Mouse (Mus musculus) megakaryocyte-erythroid progenitor cell, adult 5 weeks (primary cell): ENCODE measurements around the gene Gm10639. TPM values are rescaled to one million over a fixed set of nuclear protein-coding genes. Genes with fewer than 3 reads are reported as not detected.

ENCODE experiments used
- polyA plus RNA-seq: library from polyadenylated mRNA; stranded (reverse); fragments of >175 nt; gene quantifications from 2 replicates; pipeline ENCODE4 v1.2.3, GENCODE M21; 2012

Gm10639 gene
- polyA plus RNA-seq: not detected in 2 replicates

DNA sequence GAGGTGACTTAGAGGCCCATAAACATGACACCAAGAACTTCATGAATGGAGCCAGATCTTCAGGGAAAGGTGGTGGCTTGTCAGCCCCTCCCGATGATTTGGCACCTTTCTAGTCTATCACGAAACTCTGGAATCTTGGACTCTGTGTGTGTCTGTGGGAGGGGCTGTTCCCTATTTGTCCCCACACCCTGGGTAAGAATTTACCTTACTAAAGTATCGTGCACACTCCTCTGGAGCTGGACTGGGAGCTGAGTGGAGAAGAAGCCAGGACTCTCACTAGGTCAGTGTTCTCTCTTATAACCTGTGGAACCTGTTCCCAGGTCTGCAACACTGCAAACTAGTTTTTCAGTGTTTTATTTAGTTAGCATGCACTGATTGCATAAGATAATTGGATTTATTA lies at the start of gene Gm10639:
TSS of gene Gm10639 (plus strand) at position 201 of the 400 bp plus-strand sequence.

DNA sequence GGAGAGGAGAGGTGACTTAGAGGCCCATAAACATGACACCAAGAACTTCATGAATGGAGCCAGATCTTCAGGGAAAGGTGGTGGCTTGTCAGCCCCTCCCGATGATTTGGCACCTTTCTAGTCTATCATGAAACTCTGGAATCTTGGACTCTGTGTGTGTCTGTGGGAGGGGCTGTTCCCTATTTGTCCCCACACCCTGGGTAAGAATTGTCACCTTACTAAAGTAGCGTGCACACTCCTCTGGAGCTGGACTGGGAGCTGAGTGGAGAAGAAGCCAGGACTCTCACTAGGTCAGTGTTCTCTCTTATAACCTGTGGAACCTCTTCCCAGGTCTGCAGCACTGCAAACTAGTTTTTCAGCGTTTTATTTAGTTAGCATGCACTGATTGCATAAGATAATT lies 32.8 kb upstream of the Gm10639 start, which contains the start of gene Gm3776:
TSS of gene Gm3776 (plus strand) at position 216 of the 400 bp plus-strand sequence.

DNA sequence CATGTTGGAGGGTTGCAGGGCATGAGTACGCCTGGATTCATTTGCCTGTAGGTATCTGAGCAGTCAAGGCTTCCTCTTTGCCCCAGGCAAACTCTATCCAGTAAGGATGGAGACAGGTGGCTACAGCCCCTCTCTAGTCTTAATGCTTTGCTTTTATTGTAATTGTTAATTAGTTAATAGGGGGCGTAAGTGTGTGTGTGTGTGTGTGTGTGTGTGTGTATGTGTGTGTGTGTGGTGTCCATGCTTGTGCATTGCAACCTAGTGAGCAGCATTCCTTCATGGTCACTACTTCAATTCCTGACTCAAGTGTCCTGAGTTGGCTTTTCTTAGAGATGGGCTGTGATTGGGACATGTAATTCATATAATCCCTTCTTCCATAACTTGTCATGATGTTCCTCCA lies 25.0 kb downstream of the Gm10639 start, which contains the start of gene Omt2a:
TSS of gene Omt2a (minus strand) at position 101 of the 400 bp plus-strand sequence.

DNA sequence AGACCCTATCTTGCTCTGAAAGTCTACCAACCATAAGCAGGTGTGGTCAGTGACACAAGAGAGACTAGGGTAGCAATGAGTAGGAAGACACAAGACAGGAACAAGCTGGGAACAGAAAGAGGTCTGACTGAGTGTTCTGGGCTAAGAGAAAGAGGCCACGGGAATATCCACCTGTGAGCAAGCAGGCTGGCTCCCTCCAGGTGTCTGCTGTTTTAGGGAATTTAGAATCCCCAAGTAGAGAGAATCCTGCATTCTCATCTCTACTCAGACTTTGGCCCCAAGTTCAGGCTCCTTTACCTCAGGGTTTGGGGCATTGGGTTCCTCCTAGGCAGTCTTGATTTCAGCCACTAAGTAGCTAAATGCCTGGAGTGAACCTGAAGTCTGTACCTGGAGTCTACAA lies 37.6 kb downstream of the Gm10639 start, which contains the start of gene Omt2b:
TSS of gene Omt2b (plus strand) at position 301 of the 400 bp plus-strand sequence.

Other genes starting within 250 kb of the Gm10639 start
- gene Gcm1, start 238.0 kb upstream of the Gm10639 start, polyA plus RNA-seq: not detected in 2 replicates
- 33.3 and 42.6 TPM in 2 replicates for gene Fbxo9, start 180.9 kb upstream of the Gm10639 start, polyA plus RNA-seq
- gene Ick, start 180.7 kb upstream of the Gm10639 start, polyA plus RNA-seq: 15.1 and 17.6 TPM in 2 replicates
- gene Gsta4, start 107.1 kb upstream of the Gm10639 start, polyA plus RNA-seq: 0.21 TPM in 1 of 2 replicates, not detected in the other
- gene Gsta1, start 59.3 kb upstream of the Gm10639 start, polyA plus RNA-seq: not detected in 2 replicates
- gene Gm3776, start 32.8 kb upstream of the Gm10639 start, polyA plus RNA-seq: not detected in 2 replicates
- gene Omt2a, start 24.9 kb downstream of the Gm10639 start, polyA plus RNA-seq: not detected in 2 replicates
- not detected in 2 replicates for gene Omt2b, start 37.7 kb downstream of the Gm10639 start, polyA plus RNA-seq
- gene Gsta2, start 65.9 kb downstream of the Gm10639 start, polyA plus RNA-seq: not detected in 2 replicates
- gene Dppa5a, start 78.3 kb downstream of the Gm10639 start, polyA plus RNA-seq: not detected in 2 replicates
- gene Ooep, start 88.8 kb downstream of the Gm10639 start, polyA plus RNA-seq: not detected in 2 replicates
- 0.17 and 0.25 TPM in 2 replicates for gene Ddx43, start 105.9 kb downstream of the Gm10639 start, polyA plus RNA-seq
- gene Cgas, start 153.3 kb downstream of the Gm10639 start, polyA plus RNA-seq: 10.1 and 11.4 TPM in 2 replicates
- 8.9 and 11.2 TPM in 2 replicates for gene Mto1, start 158.3 kb downstream of the Gm10639 start, polyA plus RNA-seq
- 0.21 and 0.49 TPM in 2 replicates for gene Gm17324, start 158.9 kb downstream of the Gm10639 start, polyA plus RNA-seq
- 992 and 1,036 TPM in 2 replicates for gene Eef1a1, start 199.2 kb downstream of the Gm10639 start, polyA plus RNA-seq